Comparison of ENCODE assay signal across 25 mouse cellular contexts in genomic region chr4:90798637-90799036, GRCm38 (mm10).
"Had no signal": no experiment of that assay in that cellular context is flagged by ENCODE, and none has a peak within 500 bp of the region (broad histone marks: within the 10 kb centered on the region; RNA-seq: fewer than 3 reads in every experiment).

No protein-coding gene starts in this region.

- H3K36me3 ChIP-seq: heart, embryonic 13.5 days; heart, embryonic 15.5 days; hindbrain, embryonic 13.5 days; hindbrain, embryonic 15.5 days; kidney, embryonic 15.5 days; limb, embryonic 13.5 days; limb, embryonic 15.5 days had no signal

- DNase-seq: gastrocnemius, postnatal 14 days; gastrocnemius, postnatal 36 days; heart, adult 11 months; heart, adult 2 months; heart, postnatal 14 days; heart, postnatal 36 days; kidney, adult 11 months; kidney, adult 2 months; kidney, adult 9 months; kidney, postnatal 14 days; kidney, postnatal 36 days; layer of hippocampus, adult 9-11 months; layer of hippocampus, postnatal 36 days; left cerebral cortex, postnatal 4 days had no signal

- H3K4me2 ChIP-seq: heart, embryonic 11.5 days; heart, embryonic 13.5 days; heart, embryonic 15.5 days; hindbrain, embryonic 13.5 days; hindbrain, embryonic 15.5 days; kidney, embryonic 15.5 days; limb, embryonic 13.5 days; limb, embryonic 15.5 days had no signal

- ATAC-seq: hindbrain, postnatal 0 days; intestine, embryonic 16.5 days had no signal

- H3K9me3 ChIP-seq: heart, embryonic 13.5 days; heart, embryonic 15.5 days; hindbrain, embryonic 13.5 days; hindbrain, embryonic 15.5 days; kidney, embryonic 15.5 days; limb, embryonic 13.5 days; limb, embryonic 15.5 days had no signal

- H3K4me3 ChIP-seq: heart, adult 2 months; heart, embryonic 13.5 days; heart, embryonic 15.5 days; hindbrain, embryonic 13.5 days; hindbrain, embryonic 15.5 days; kidney, embryonic 15.5 days; limb, embryonic 13.5 days; limb, embryonic 15.5 days had no signal

- H3K27me3 ChIP-seq: heart, embryonic 13.5 days; heart, embryonic 15.5 days; hindbrain, embryonic 13.5 days; hindbrain, embryonic 15.5 days; kidney, embryonic 15.5 days; limb, embryonic 13.5 days; limb, embryonic 15.5 days had no signal

- H3K4me1 ChIP-seq: heart, embryonic 13.5 days; heart, embryonic 15.5 days; hindbrain, embryonic 15.5 days; kidney, embryonic 15.5 days; limb, embryonic 13.5 days; limb, embryonic 15.5 days had no signal

- H3K27ac ChIP-seq: heart, adult 2 months; heart, embryonic 13.5 days; heart, embryonic 15.5 days; hindbrain, embryonic 13.5 days; hindbrain, embryonic 15.5 days; hindbrain, postnatal 0 days; kidney, embryonic 15.5 days; kidney, postnatal 0 days; limb, embryonic 13.5 days; limb, embryonic 15.5 days had no signal

- H3K9ac ChIP-seq: heart, embryonic 13.5 days; heart, embryonic 15.5 days; hindbrain, embryonic 13.5 days; hindbrain, embryonic 15.5 days; kidney, embryonic 15.5 days; limb, embryonic 13.5 days; limb, embryonic 15.5 days had no signal
